Mouse (Mus musculus) limb, embryonic 15.5 days (tissue): ENCODE results near the gene H2al1k. TPM values are rescaled to one million over a fixed set of nuclear protein-coding genes. Genes with fewer than 3 reads are reported as not detected.
"Not testable (repeated sequence)": the region's sequence is repeated elsewhere in the genome, so short reads cannot be mapped to it uniquely, and the experiment has no call there.

Source experiments
- ATAC-seq: fragments of 200-750 bp; cut with Nextera tagmentation; 2 replicates; pipeline ENCODE4 v1.8.0; 2017; ENCODE audit warnings: low read depth, moderate TSS enrichment; ENCODE audit not compliant: insufficient number of reproducible peaks, low FRiP score, low TSS enrichment
- H3K27ac ChIP-seq: fragments of 300-500 bp; sonication (generic); 2 replicates; pipeline ENCODE4 v1.5.1; 2015; ENCODE audit warnings: moderate library complexity, mild to moderate bottlenecking, inconsistent platforms
- H3K27me3 ChIP-seq: fragments of 300-500 bp; sonication (generic); 2 replicates; pipeline ENCODE4 v1.6.1; 2015; ENCODE audit warnings: inconsistent platforms
- H3K36me3 ChIP-seq: fragments of 300-500 bp; sonication (generic); 2 replicates; pipeline ENCODE4 v1.6.1; 2015; ENCODE audit warnings: inconsistent platforms
- H3K4me1 ChIP-seq: fragments of 300-500 bp; sonication (generic); 2 replicates; pipeline ENCODE4 v1.6.1; 2015; ENCODE audit warnings: inconsistent platforms
- H3K4me2 ChIP-seq: fragments of 300-500 bp; sonication (generic); 2 replicates; pipeline ENCODE4 v1.6.1; 2015; ENCODE audit warnings: mild to moderate bottlenecking, inconsistent platforms
- H3K4me3 ChIP-seq: fragments of 300-500 bp; sonication (generic); 2 replicates; pipeline ENCODE4 v1.5.1; 2015; ENCODE audit warnings: mild to moderate bottlenecking, inconsistent platforms
- H3K9ac ChIP-seq: fragments of 300-500 bp; sonication (generic); 2 replicates; pipeline ENCODE4 v1.6.1; 2015; ENCODE audit warnings: inconsistent platforms
- H3K9me3 ChIP-seq: fragments of 300-500 bp; sonication (generic); 2 replicates; pipeline ENCODE4 v1.6.1; 2016; ENCODE audit warnings: inconsistent platforms
- WGBS: fragments of 180-500 bp; shearing (Covaris S2); methylation state at CpG from one replicate; pipeline ENCODE4 v1.1.7; 2015; 5-methylcytosine and 5-hydroxymethylcytosine counted together
- polyA plus RNA-seq: library from polyadenylated mRNA; unstranded; fragments of >200 nt; fragmentation: Nextera tagmentation; extraction: Ambion mirVana; gene quantifications from 2 replicates; pipeline ENCODE4 v1.2.1, GENCODE M21; 2015

Gene H2al1k
- polyA plus RNA-seq: not detected in 2 replicates

- H3K9me3 ChIP-seq, H3K9ac ChIP-seq, H3K4me2 ChIP-seq, H3K27ac ChIP-seq, H3K4me3 ChIP-seq, H3K4me1 ChIP-seq, H3K27me3 ChIP-seq, H3K36me3 ChIP-seq, ATAC-seq: not testable (repeated sequence)
- no CpG with 5 or more reads among the region's 2 CpGs for WGBS
Observed at GRCm38 (mm10) chrX:9350327-9350726, at the start of gene H2al1k. H2al1k (plus strand) TSS chrX:9350627.

- H3K4me3 ChIP-seq: no peak overlapping the region
- no peak overlapping the region for H3K9ac ChIP-seq
- H3K36me3 ChIP-seq: no peaks in the 10 kb centered on the region
- no peaks in the 10 kb centered on the region for H3K9me3 ChIP-seq
- H3K27ac ChIP-seq: no peak overlapping the region
- H3K27me3 ChIP-seq: no peaks in the 10 kb centered on the region
- no peak overlapping the region for H3K4me2 ChIP-seq
- WGBS: 74% methylated on average over 5 of the region's 5 CpGs
- no peaks in the 10 kb centered on the region for H3K4me1 ChIP-seq
- no peak for ATAC-seq
Observed at GRCm38 (mm10) chrX:9302791-9303190, 47.6 kb upstream of the H2al1k start.

GRCm38 (mm10) chrX:9303455-9303854 is 47.0 kb upstream of the H2al1k start:
- ATAC-seq: no peak
- H3K9me3 ChIP-seq: no peaks in the 10 kb centered on the region

GRCm38 (mm10) chrX:9316457-9316856 is 34.0 kb upstream of the H2al1k start:
- not testable (repeated sequence) for H3K36me3 ChIP-seq, H3K4me1 ChIP-seq, H3K4me3 ChIP-seq, ATAC-seq, H3K27ac ChIP-seq, H3K4me2 ChIP-seq, H3K27me3 ChIP-seq, H3K9me3 ChIP-seq, H3K9ac ChIP-seq

More at GRCm38 (mm10) chrX:9303455-9303854, 47.0 kb upstream of the H2al1k start:
- Histone ChIP-seq H3K4me2 (no peak overlapping the region), H3K9ac (no peak overlapping the region), H3K4me3 (no peak overlapping the region), H3K36me3 (no peaks in the 10 kb centered on the region), H3K27ac (no peak overlapping the region), H3K27me3 (no peaks in the 10 kb centered on the region), H3K4me1 (no peaks in the 10 kb centered on the region)
- 65% methylated on average over 1 of the region's 1 CpGs for whole genome bisulfite sequencing

- H3K9ac ChIP-seq, H3K4me1 ChIP-seq, H3K4me2 ChIP-seq, H3K9me3 ChIP-seq, ATAC-seq, H3K27me3 ChIP-seq, H3K4me3 ChIP-seq, H3K36me3 ChIP-seq, H3K27ac ChIP-seq: not testable (repeated sequence)
- WGBS: 85% methylated on average over 25 of the region's 26 CpGs
Observed at GRCm38 (mm10) chrX:9327954-9328353, 22.5 kb upstream of the H2al1k start.

GRCm38 (mm10) chrX:9332366-9332962 is 18.0 kb upstream of the H2al1k start:
- not testable (repeated sequence) for H3K9ac ChIP-seq, H3K27me3 ChIP-seq, H3K4me1 ChIP-seq, H3K9me3 ChIP-seq, ATAC-seq, H3K4me2 ChIP-seq, H3K27ac ChIP-seq, H3K4me3 ChIP-seq, H3K36me3 ChIP-seq
- 83% methylated on average over 12 of the region's 12 CpGs for WGBS

- not testable (repeated sequence) for H3K9me3 ChIP-seq, ATAC-seq, H3K4me3 ChIP-seq, H3K36me3 ChIP-seq, H3K4me1 ChIP-seq, H3K4me2 ChIP-seq, H3K27ac ChIP-seq, H3K27me3 ChIP-seq, H3K9ac ChIP-seq
- WGBS: 55% methylated on average over 2 of the region's 2 CpGs
Observed at GRCm38 (mm10) chrX:9333035-9333434, 17.4 kb upstream of the H2al1k start.

GRCm38 (mm10) chrX:9334996-9335395 is 15.4 kb upstream of the H2al1k start:
- H3K4me3 ChIP-seq, H3K9ac ChIP-seq, H3K27me3 ChIP-seq, H3K27ac ChIP-seq, H3K36me3 ChIP-seq, H3K4me2 ChIP-seq, H3K4me1 ChIP-seq, H3K9me3 ChIP-seq, ATAC-seq: not testable (repeated sequence)
- 60% methylated on average over 1 of the region's 1 CpGs for WGBS

- H3K36me3 ChIP-seq, H3K4me3 ChIP-seq, H3K9me3 ChIP-seq, H3K27me3 ChIP-seq, H3K4me1 ChIP-seq, H3K9ac ChIP-seq, ATAC-seq, H3K27ac ChIP-seq, H3K4me2 ChIP-seq: not testable (repeated sequence)
- 42% methylated on average over 2 of the region's 2 CpGs for WGBS
Observed at GRCm38 (mm10) chrX:9374012-9374411, 23.6 kb downstream of the H2al1k start.

- H3K4me2 ChIP-seq, H3K4me1 ChIP-seq, H3K36me3 ChIP-seq, H3K4me3 ChIP-seq, H3K27me3 ChIP-seq, H3K9ac ChIP-seq, H3K9me3 ChIP-seq, ATAC-seq, H3K27ac ChIP-seq: not testable (repeated sequence)
Observed at GRCm38 (mm10) chrX:9375927-9376326, 25.5 kb downstream of the H2al1k start.

Other genes starting within 250 kb of the H2al1k start
- not detected in 2 replicates for gene 4930402K13Rik, start 246.1 kb upstream of the H2al1k start, polyA plus RNA-seq
- 0.78 and 0.81 TPM in 2 replicates for gene Lancl3, start 150.7 kb upstream of the H2al1k start, polyA plus RNA-seq
- not detected in 2 replicates for gene Gm14862, start 93.7 kb upstream of the H2al1k start, polyA plus RNA-seq
- 0.93 and 1.2 TPM in 2 replicates for gene Xk, start 77.9 kb upstream of the H2al1k start, polyA plus RNA-seq
- not detected in 2 replicates for gene H2al1m, start 66.9 kb upstream of the H2al1k start, polyA plus RNA-seq
- gene Cybb, start 137.1 kb downstream of the H2al1k start, polyA plus RNA-seq: 2.9 and 3.5 TPM in 2 replicates
- not detected in 2 replicates for gene H2al1o, start 221.8 kb downstream of the H2al1k start, polyA plus RNA-seq